Mouse (Mus musculus): ENCODE measurements around the gene Scyl3.

Scyl3 gene

GRCm38 (mm10) chr1:163958036-163958435 lies 29.1 kb downstream of the Scyl3 start:
- no peak for DNase-seq (ENCODE audit: inconsistent age in 2 of 2, low spot score in 1 of 2)

GRCm38 (mm10) chr1:163964008-163964689 lies 35.2 kb downstream of the Scyl3 start:
- DNase-seq (ENCODE audit: inconsistent age in 2 of 2, low spot score in 1 of 2): no peak

GRCm38 (mm10) chr1:163974471-163974870 lies 45.6 kb downstream of the Scyl3 start:
- no peak for DNase-seq (ENCODE audit: inconsistent age in 2 of 2, low spot score in 1 of 2)

- no peak for DNase-seq (ENCODE audit: inconsistent age in 2 of 2, low spot score in 1 of 2)
These were observed 46.2 kb downstream of the Scyl3 start for GRCm38 (mm10) chr1:163975088-163975487.

GRCm38 (mm10) chr1:163976515-163976914 lies 47.6 kb downstream of the Scyl3 start:
- DNase-seq (ENCODE audit: inconsistent age in 2 of 2, low spot score in 1 of 2): no peak

- DNase-seq (ENCODE audit: inconsistent age in 2 of 2, low spot score in 1 of 2): no peak
These were observed 63.5 kb downstream of the Scyl3 start for GRCm38 (mm10) chr1:163992371-163992770.

- DNase-seq (ENCODE audit: inconsistent age in 2 of 2, low spot score in 1 of 2): no peak
These were observed 65.3 kb downstream of the Scyl3 start for GRCm38 (mm10) chr1:163994173-163994720.

- DNase-seq (ENCODE audit: inconsistent age in 2 of 2, low spot score in 1 of 2): peak; percentile 90 to 97
These were observed 66.1 kb downstream of the Scyl3 start, which contains the start of the genes BC055324 and Mettl18 for GRCm38 (mm10) chr1:163994721-163995608. Gene BC055324, minus strand, starts transcription at chr1:163994796. Gene Mettl18, plus strand, starts transcription at chr1:163994889.

- DNase-seq (ENCODE audit: inconsistent age in 2 of 2, low spot score in 1 of 2): no peak
These were observed 66.7 kb downstream of the Scyl3 start for GRCm38 (mm10) chr1:163995609-163995913.

GRCm38 (mm10) chr1:164001831-164002452 lies 73.0 kb downstream of the Scyl3 start:
- DNase-seq (ENCODE audit: inconsistent age in 2 of 2, low spot score in 1 of 2): no peak

- DNase-seq (ENCODE audit: inconsistent age in 2 of 2, low spot score in 1 of 2): no peak
These were observed 75.4 kb downstream of the Scyl3 start for GRCm38 (mm10) chr1:164004311-164004710.

Data from adrenal gland, adult (tissue).